Mouse (Mus musculus) forebrain, embryonic 13.5 days (tissue): ENCODE data around the gene Heatr9. TPM values are rescaled to one million over a fixed set of nuclear protein-coding genes. Genes with fewer than 3 reads are reported as not detected.

ENCODE experiments used
- ATAC-seq: fragments of 200-750 bp; cut with Nextera tagmentation; 2 replicates; pipeline ENCODE4 v1.8.0; 2017
- H3K27ac ChIP-seq: fragments of 300-500 bp; sonication (generic); 2 replicates; pipeline ENCODE4 v1.5.1; 2015; ENCODE audit warnings: inconsistent platforms, mild to moderate bottlenecking, moderate library complexity
- H3K27me3 ChIP-seq: fragments of 300-500 bp; sonication (generic); 2 replicates; pipeline ENCODE4 v1.6.1; 2015; ENCODE audit warnings: mild to moderate bottlenecking, inconsistent platforms
- H3K36me3 ChIP-seq: fragments of 300-500 bp; sonication (generic); 2 replicates; pipeline ENCODE4 v1.6.1; 2015; ENCODE audit warnings: mild to moderate bottlenecking, inconsistent platforms; ENCODE audit not compliant: poor library complexity, severe bottlenecking
- H3K4me1 ChIP-seq: fragments of 300-500 bp; sonication (generic); 2 replicates; pipeline ENCODE4 v1.6.1; 2015; ENCODE audit warnings: inconsistent platforms
- H3K4me2 ChIP-seq: fragments of 300-500 bp; sonication (generic); 2 replicates; pipeline ENCODE4 v1.6.1; 2015; ENCODE audit warnings: inconsistent platforms, mild to moderate bottlenecking, moderate library complexity
- H3K4me3 ChIP-seq: fragments of 300-500 bp; sonication (generic); 2 replicates; pipeline ENCODE4 v1.5.1; 2015; ENCODE audit warnings: mild to moderate bottlenecking, inconsistent platforms
- H3K9ac ChIP-seq: fragments of 300-500 bp; sonication (generic); 2 replicates; pipeline ENCODE4 v1.6.1; 2015; ENCODE audit warnings: mild to moderate bottlenecking, inconsistent platforms
- H3K9me3 ChIP-seq: fragments of 300-500 bp; sonication (generic); replicated peaks from 2 replicates; pipeline ENCODE4 v1.6.1; 2016; ENCODE audit warnings: inconsistent platforms
- WGBS: fragments of 180-500 bp; shearing (Covaris S2); methylation state at CpG from one replicate; pipeline ENCODE4 v1.1.7; 2015; 5-methylcytosine and 5-hydroxymethylcytosine counted together
- polyA plus RNA-seq: library from polyadenylated mRNA; unstranded; fragments of >200 nt; fragmentation: Nextera tagmentation; extraction: Ambion mirVana; gene quantifications from 2 replicates; pipeline ENCODE4 v1.2.1, GENCODE M21; 2015

Gene Heatr9
- polyA plus RNA-seq, 1 experiment from 2014 or later: not detected

DNA sequence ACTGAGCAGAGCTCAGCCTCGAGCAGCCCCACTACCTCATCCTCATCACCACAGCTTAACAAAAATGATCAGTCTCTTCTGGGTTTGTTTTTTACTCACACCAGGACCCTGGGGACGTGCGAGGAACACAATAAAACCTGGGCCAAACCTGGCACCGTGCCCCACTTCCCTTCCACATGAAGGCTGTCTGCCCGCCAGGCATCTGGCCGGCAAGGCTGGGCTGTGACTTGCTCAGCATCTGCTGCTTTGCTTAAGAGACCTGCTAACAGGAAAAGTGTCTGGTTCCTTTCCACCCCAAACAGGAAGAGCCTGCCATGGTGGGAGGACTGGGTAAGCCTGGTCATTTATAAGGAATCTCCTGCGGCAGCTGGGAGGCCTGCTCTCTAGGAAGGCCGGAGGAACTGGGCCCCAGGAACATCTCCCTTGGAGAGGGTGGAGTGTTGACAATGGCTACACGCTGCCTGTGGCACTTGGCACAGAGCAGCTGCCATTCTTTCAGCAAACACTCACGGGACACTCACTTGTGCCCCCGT lies 54.8 kb downstream of the Heatr9 start:
- ATAC-seq: peak; percentile 59; the same call in 1 of the 2 replicates
- H3K4me1 ChIP-seq: peaks cover 34% of the 10 kb centered on the region
- H3K4me3 ChIP-seq: no peak overlapping the region
- WGBS: 47% methylated on average over 11 of the region's 11 CpGs
- no peaks in the 10 kb centered on the region for H3K36me3 ChIP-seq
- H3K27ac ChIP-seq: 0 out of 2 replicates have a peak overlapping the region, but pooled peaks have one; percentile 12
- H3K27me3 ChIP-seq: peaks cover 39% of the 10 kb centered on the region
- no peaks in the 10 kb centered on the region for H3K9me3 ChIP-seq
- 0 out of 2 replicates have a peak overlapping the region, but pooled peaks have one; percentile 23 for H3K9ac ChIP-seq
- H3K4me2 ChIP-seq: no peak overlapping the region

GRCm38 (mm10) chr11:83465976-83466375 lies 56.0 kb downstream of the Heatr9 start:
- H3K9ac ChIP-seq: no peak overlapping the region

GRCm38 (mm10) chr11:83462711-83463244 lies 59.2 kb downstream of the Heatr9 start, which contains the start of gene Mmp28:
Gene Mmp28 (minus strand): TSS chr11:83463071.
- no peaks in the 10 kb centered on the region for H3K36me3 ChIP-seq
- H3K27ac ChIP-seq: no peak within 1 kb of the TSS
- peak within 1 kb of the TSS; percentile 64 for H3K9ac ChIP-seq
- H3K4me2 ChIP-seq: peak within 1 kb of the TSS; percentile 85
- under 1% methylated on average over 38 of the region's 42 CpGs for WGBS
- ATAC-seq: no peak
- H3K9me3 ChIP-seq: no peaks in the 10 kb centered on the region
- peaks cover 50% of the 10 kb centered on the region for H3K27me3 ChIP-seq
- peaks cover 31% of the 10 kb centered on the region for H3K4me1 ChIP-seq
- H3K4me3 ChIP-seq: peak within 1 kb of the TSS; percentile 49

More at GRCm38 (mm10) chr11:83465976-83466375, 56.0 kb downstream of the Heatr9 start:
- WGBS: 23% methylated on average over 2 of the region's 2 CpGs
- H3K4me2 ChIP-seq: no peak overlapping the region
- ATAC-seq: no peak
- H3K9me3 ChIP-seq: no peaks in the 10 kb centered on the region
- H3K27ac ChIP-seq: no peak overlapping the region
- H3K36me3 ChIP-seq: no peaks in the 10 kb centered on the region
- peaks cover 49% of the 10 kb centered on the region for H3K27me3 ChIP-seq
- no peak overlapping the region for H3K4me3 ChIP-seq
- peaks cover 31% of the 10 kb centered on the region for H3K4me1 ChIP-seq

Other genes with a start within 250 kb of the Heatr9 start
- 0.04 and 0.14 TPM in 2 replicates for gene Slfn14, start 235.4 kb downstream of the Heatr9 start, polyA plus RNA-seq
- 82.2 and 85.4 TPM in 2 replicates for gene Ap2b1, start 223.2 kb downstream of the Heatr9 start, polyA plus RNA-seq
- 17.7 and 18.2 TPM in 2 replicates for gene Pex12, start 219.6 kb downstream of the Heatr9 start, polyA plus RNA-seq
- 6.5 and 9.9 TPM in 2 replicates for gene Rasl10b, start 113.0 kb downstream of the Heatr9 start, polyA plus RNA-seq
- 0.21 and 0.30 TPM in 2 replicates for gene Gas2l2, start 92.7 kb downstream of the Heatr9 start, polyA plus RNA-seq
- not detected in 2 replicates for gene 1700020L24Rik, start 84.5 kb downstream of the Heatr9 start, polyA plus RNA-seq
- gene Mmp28, start 59.1 kb downstream of the Heatr9 start, polyA plus RNA-seq: 2.5 TPM in 2 replicates
- gene Taf15, start 49.1 kb downstream of the Heatr9 start, polyA plus RNA-seq: 20.5 and 21.3 TPM in 2 replicates
- not detected in 2 replicates for gene Ccl5, start 8.3 kb upstream of the Heatr9 start, polyA plus RNA-seq
- gene Ccl9, start 56.5 kb upstream of the Heatr9 start, polyA plus RNA-seq: 0.48 and 0.81 TPM in 2 replicates
- gene Ccl6, start 70.9 kb upstream of the Heatr9 start, polyA plus RNA-seq: 0.87 and 1.1 TPM in 2 replicates
- not detected in 2 replicates for gene Rpl9-ps1, start 123.4 kb upstream of the Heatr9 start, polyA plus RNA-seq
- 0.61 and 1.0 TPM in 2 replicates for gene Ccl3, start 127.2 kb upstream of the Heatr9 start, polyA plus RNA-seq
- 0.36 TPM in 1 of 2 replicates, not detected in the other for gene Ccl4, start 140.4 kb upstream of the Heatr9 start, polyA plus RNA-seq
- not detected in 2 replicates for gene Wfdc17, start 181.8 kb upstream of the Heatr9 start, polyA plus RNA-seq
- gene Wfdc18, start 186.8 kb upstream of the Heatr9 start, polyA plus RNA-seq: not detected in 2 replicates
- gene Wfdc21, start 224.8 kb upstream of the Heatr9 start, polyA plus RNA-seq: not detected in 2 replicates
- gene Heatr6, start 231.5 kb upstream of the Heatr9 start, polyA plus RNA-seq: 39.1 and 40.6 TPM in 2 replicates